Mouse (Mus musculus): ENCODE results near the gene Lrrn3. TPM values are rescaled to one million over a fixed set of nuclear protein-coding genes. Genes with fewer than 3 reads are reported as not detected.
A peak's percentile ranks its signal among the peaks of the same experiment; 100 is the strongest.

Lrrn3 gene
- 20.1 and 20.3 TPM in 2 replicates for polyA plus RNA-seq (2014; fragmentation: Nextera tagmentation; extraction: Ambion mirVana)

GRCm38 (mm10) chr12:41486331-41486730 lies at the start of gene Lrrn3:
Gene Lrrn3, minus strand, starts transcription at chr12:41486431.
- Histone ChIP-seq H3K9ac (peak within 1 kb of the TSS; percentile 52), H3K4me1 (ENCODE audit: insufficient read depth) (0 out of 2 replicates have a peak, but pooled peaks cover 2% of the 10 kb centered on the region), H3K36me3 (ENCODE audit: insufficient read depth) (no peaks in the 10 kb centered on the region), H3K9me3 (ENCODE audit: low read depth, low read length) (no peaks in the 10 kb centered on the region), H3K27me3 (ENCODE audit: insufficient read depth, low read length) (no peaks in the 10 kb centered on the region), H3K4me3 (ENCODE audit: low read depth, low read length) (peak within 1 kb of the TSS; percentile 43), H3K4me2 (peak within 1 kb of the TSS; percentile 67), H3K27ac (ENCODE audit: low read depth) (peak within 1 kb of the TSS; percentile 27; the same call in 1 of the 2 replicates)
- 86% methylated on average over 1 of the region's 1 CpGs for WGBS
- DNase-seq (no peak), ATAC-seq (ENCODE audit: insufficient read depth) (peak; percentile 18; the same call in 1 of the 2 replicates)
- no peak for TF ChIP-seq CTCF (IDR thresholded peaks at IDR 0.05; ENCODE audit: low read depth)

- no peaks in the 10 kb centered on the region for H3K36me3 ChIP-seq (ENCODE audit: insufficient read depth)
- 63% methylated on average over 4 of the region's 4 CpGs for WGBS
- H3K9ac ChIP-seq: no peak overlapping the region
- no peaks in the 10 kb centered on the region for H3K4me1 ChIP-seq (ENCODE audit: insufficient read depth)
- no peaks in the 10 kb centered on the region for H3K9me3 ChIP-seq (ENCODE audit: low read depth, low read length)
- no peak overlapping the region for H3K4me3 ChIP-seq (ENCODE audit: low read depth, low read length)
- ATAC-seq (ENCODE audit: insufficient read depth) (no peak), DNase-seq (peak; percentile 5)
- no peaks in the 10 kb centered on the region for H3K27me3 ChIP-seq (ENCODE audit: insufficient read depth, low read length)
- no peak for TF ChIP-seq CTCF (IDR thresholded peaks at IDR 0.05; ENCODE audit: low read depth)
- H3K4me2 ChIP-seq: no peak overlapping the region
- H3K27ac ChIP-seq (ENCODE audit: low read depth): no peak overlapping the region
Observed at GRCm38 (mm10) chr12:41528410-41528809, 42.2 kb upstream of the Lrrn3 start.

GRCm38 (mm10) chr12:41526688-41527087 lies 40.5 kb upstream of the Lrrn3 start:
- H3K27me3 ChIP-seq (ENCODE audit: insufficient read depth, low read length): no peaks in the 10 kb centered on the region
- H3K36me3 ChIP-seq (ENCODE audit: insufficient read depth): no peaks in the 10 kb centered on the region
- no peak overlapping the region for H3K27ac ChIP-seq (ENCODE audit: low read depth)
- no peak for TF ChIP-seq CTCF (IDR thresholded peaks at IDR 0.05; ENCODE audit: low read depth)
- no peak for ATAC-seq (ENCODE audit: insufficient read depth)
- no peaks in the 10 kb centered on the region for H3K9me3 ChIP-seq (ENCODE audit: low read depth, low read length)
- no peak overlapping the region for H3K4me3 ChIP-seq (ENCODE audit: low read depth, low read length)
- no peaks in the 10 kb centered on the region for H3K4me1 ChIP-seq (ENCODE audit: insufficient read depth)
- no peak for DNase-seq
- H3K4me2 ChIP-seq: no peak overlapping the region
- H3K9ac ChIP-seq: no peak overlapping the region
- 44% methylated on average over 2 of the region's 2 CpGs for WGBS

GRCm38 (mm10) chr12:41521671-41522070 lies 35.4 kb upstream of the Lrrn3 start:
- Histone ChIP-seq H3K9me3 (ENCODE audit: low read depth, low read length) (no peaks in the 10 kb centered on the region), H3K4me2 (no peak overlapping the region), H3K4me1 (ENCODE audit: insufficient read depth) (no peaks in the 10 kb centered on the region), H3K9ac (no peak overlapping the region), H3K36me3 (ENCODE audit: insufficient read depth) (no peaks in the 10 kb centered on the region), H3K27me3 (ENCODE audit: insufficient read depth, low read length) (no peaks in the 10 kb centered on the region), H3K4me3 (ENCODE audit: low read depth, low read length) (no peak overlapping the region), H3K27ac (ENCODE audit: low read depth) (no peak overlapping the region)
- no peak for ATAC-seq (ENCODE audit: insufficient read depth)
- 64% methylated on average over 2 of the region's 2 CpGs for WGBS
- no peak for TF ChIP-seq CTCF (IDR thresholded peaks at IDR 0.05; ENCODE audit: low read depth)
- DNase-seq: no peak

- Histone ChIP-seq H3K9me3 (ENCODE audit: low read depth, low read length) (no peaks in the 10 kb centered on the region), H3K4me1 (ENCODE audit: insufficient read depth) (no peaks in the 10 kb centered on the region), H3K27me3 (ENCODE audit: insufficient read depth, low read length) (no peaks in the 10 kb centered on the region), H3K9ac (no peak overlapping the region), H3K27ac (ENCODE audit: low read depth) (no peak overlapping the region), H3K4me2 (no peak overlapping the region), H3K4me3 (ENCODE audit: low read depth, low read length) (no peak overlapping the region), H3K36me3 (ENCODE audit: insufficient read depth) (no peaks in the 10 kb centered on the region)
- ATAC-seq (ENCODE audit: insufficient read depth) (no peak), DNase-seq (peak; percentile 26)
- no peak for TF ChIP-seq CTCF (IDR thresholded peaks at IDR 0.05; ENCODE audit: low read depth)
- 52% methylated on average over 2 of the region's 2 CpGs for WGBS
Observed at GRCm38 (mm10) chr12:41520326-41520725, 34.1 kb upstream of the Lrrn3 start.

- WGBS: 47% methylated on average over 5 of the region's 5 CpGs
- DNase-seq: peak; percentile 57
- TF ChIP-seq CTCF (IDR thresholded peaks at IDR 0.05; ENCODE audit: low read depth): no peak
- ATAC-seq (ENCODE audit: insufficient read depth): peak; percentile 56
- Histone ChIP-seq H3K27ac (ENCODE audit: low read depth) (no peak overlapping the region), H3K9ac (no peak overlapping the region), H3K27me3 (ENCODE audit: insufficient read depth, low read length) (no peaks in the 10 kb centered on the region), H3K4me1 (ENCODE audit: insufficient read depth) (no peaks in the 10 kb centered on the region), H3K4me3 (ENCODE audit: low read depth, low read length) (no peak overlapping the region), H3K9me3 (ENCODE audit: low read depth, low read length) (no peaks in the 10 kb centered on the region), H3K4me2 (no peak overlapping the region), H3K36me3 (ENCODE audit: insufficient read depth) (no peaks in the 10 kb centered on the region)
Observed at GRCm38 (mm10) chr12:41518897-41519296, 32.7 kb upstream of the Lrrn3 start.

- DNase-seq: peak; percentile 62
- Histone ChIP-seq H3K4me2 (no peak overlapping the region), H3K9ac (no peak overlapping the region), H3K27ac (ENCODE audit: low read depth) (no peak overlapping the region), H3K4me1 (ENCODE audit: insufficient read depth) (no peaks in the 10 kb centered on the region), H3K36me3 (ENCODE audit: insufficient read depth) (no peaks in the 10 kb centered on the region), H3K27me3 (ENCODE audit: insufficient read depth, low read length) (no peaks in the 10 kb centered on the region), H3K4me3 (ENCODE audit: low read depth, low read length) (no peak overlapping the region), H3K9me3 (ENCODE audit: low read depth, low read length) (no peaks in the 10 kb centered on the region)
- no peak for TF ChIP-seq CTCF (IDR thresholded peaks at IDR 0.05; ENCODE audit: low read depth)
- WGBS: 51% methylated on average over 3 of the region's 3 CpGs
- ATAC-seq (ENCODE audit: insufficient read depth): no peak; the same call in 1 of the 2 replicates
Observed at GRCm38 (mm10) chr12:41510588-41510987, 24.4 kb upstream of the Lrrn3 start.

- no peak for TF ChIP-seq CTCF (IDR thresholded peaks at IDR 0.05; ENCODE audit: low read depth)
Observed at GRCm38 (mm10) chr12:41508610-41509009, 22.4 kb upstream of the Lrrn3 start.

More at GRCm38 (mm10) chr12:41508610-41509009, 22.4 kb upstream of the Lrrn3 start:
- Histone ChIP-seq H3K4me3 (ENCODE audit: low read depth, low read length) (no peak overlapping the region), H3K4me2 (no peak overlapping the region), H3K36me3 (ENCODE audit: insufficient read depth) (no peaks in the 10 kb centered on the region), H3K27ac (ENCODE audit: low read depth) (no peak overlapping the region), H3K9me3 (ENCODE audit: low read depth, low read length) (no peaks in the 10 kb centered on the region), H3K9ac (no peak overlapping the region), H3K4me1 (ENCODE audit: insufficient read depth) (no peaks in the 10 kb centered on the region), H3K27me3 (ENCODE audit: insufficient read depth, low read length) (no peaks in the 10 kb centered on the region)
- WGBS: 85% methylated on average over 4 of the region's 4 CpGs
- no peak for ATAC-seq (ENCODE audit: insufficient read depth)
- DNase-seq: no peak
